Mouse (Mus musculus) liver, postnatal 0 days (tissue): ENCODE measurements around the gene Kcnj15. TPM values are rescaled to one million over a fixed set of nuclear protein-coding genes. Genes with fewer than 3 reads are reported as not detected.

ENCODE experiments used
- ATAC-seq: fragments of 200-750 bp; cut with Nextera tagmentation; 2 replicates; pipeline ENCODE4 v1.8.0; 2017; ENCODE audit warnings: mild to moderate bottlenecking, moderate library complexity
- DNase-seq: peaks from one replicate; pipeline ENCODE4 v3.0.0-alpha.2; 2016
- H3K27ac ChIP-seq: fragments of 300-500 bp; sonication (generic); 2 replicates; pipeline ENCODE4 v1.5.1; 2014; ENCODE audit warnings: antibody characterized with exemption, moderate library complexity, mild to moderate bottlenecking, low read depth
- H3K27me3 ChIP-seq: fragments of 300-500 bp; sonication (generic); 2 replicates; pipeline ENCODE4 v1.6.1; 2014; ENCODE audit warnings: low read length, control low read depth, mixed read lengths; ENCODE audit not compliant: insufficient read depth
- H3K36me3 ChIP-seq: fragments of 300-500 bp; sonication (generic); replicated peaks from 2 replicates; pipeline ENCODE4 v1.6.1; 2014; ENCODE audit warnings: mild to moderate bottlenecking, control low read depth, low read length, moderate library complexity, mixed read lengths; ENCODE audit not compliant: insufficient read depth
- H3K4me1 ChIP-seq: fragments of 300-500 bp; sonication (generic); 2 replicates; pipeline ENCODE4 v1.6.1; 2014; ENCODE audit warnings: antibody characterized with exemption, mild to moderate bottlenecking, control low read depth; ENCODE audit not compliant: insufficient read depth
- H3K4me2 ChIP-seq: fragments of 300-500 bp; sonication (generic); 2 replicates; pipeline ENCODE4 v1.6.1; 2014; ENCODE audit warnings: low read depth, mild to moderate bottlenecking, low read length, moderate library complexity, mixed read lengths
- H3K4me3 ChIP-seq: fragments of 300-500 bp; sonication (generic); 2 replicates; pipeline ENCODE4 v1.5.1; 2014; ENCODE audit warnings: low read depth, low read length
- H3K9ac ChIP-seq: fragments of 300-500 bp; sonication (generic); replicated peaks from 2 replicates; pipeline ENCODE4 v1.6.1; 2014; ENCODE audit warnings: mild to moderate bottlenecking, moderate library complexity
- H3K9me3 ChIP-seq: fragments of 300-500 bp; sonication (generic); 2 replicates; pipeline ENCODE4 v1.6.1; 2016; ENCODE audit warnings: mild to moderate bottlenecking, control low read depth, low read length, mixed read lengths
- CTCF ChIP-seq: sonication (generic); IDR thresholded peaks from 2 replicates; pipeline ENCODE4 v1.5.1; 2016; ENCODE audit warnings: antibody characterized with exemption, low read depth
- EP300 ChIP-seq: IDR thresholded peaks from 2 replicates; pipeline ENCODE4 v1.6.1; 2016; ENCODE audit warnings: antibody characterized with exemption, low read depth, mild to moderate bottlenecking
- WGBS: fragments of 180-500 bp; shearing (Covaris S2); extraction: QIAGEN DNeasy Blood & Tissue Kit; methylation state at CpG from one replicate; pipeline ENCODE4 v1.1.7; 2014; ENCODE audit not compliant: insufficient replicate concordance; 5-methylcytosine and 5-hydroxymethylcytosine counted together
- polyA plus RNA-seq: library from polyadenylated mRNA; unstranded; fragments of >200 nt; fragmentation: Nextera tagmentation; extraction: Ambion mirVana; gene quantifications from 2 replicates; pipeline ENCODE4 v1.2.1, GENCODE M21; 2015

Kcnj15 gene
- 0.07 and 0.25 TPM in 2 replicates for polyA plus RNA-seq

DNA sequence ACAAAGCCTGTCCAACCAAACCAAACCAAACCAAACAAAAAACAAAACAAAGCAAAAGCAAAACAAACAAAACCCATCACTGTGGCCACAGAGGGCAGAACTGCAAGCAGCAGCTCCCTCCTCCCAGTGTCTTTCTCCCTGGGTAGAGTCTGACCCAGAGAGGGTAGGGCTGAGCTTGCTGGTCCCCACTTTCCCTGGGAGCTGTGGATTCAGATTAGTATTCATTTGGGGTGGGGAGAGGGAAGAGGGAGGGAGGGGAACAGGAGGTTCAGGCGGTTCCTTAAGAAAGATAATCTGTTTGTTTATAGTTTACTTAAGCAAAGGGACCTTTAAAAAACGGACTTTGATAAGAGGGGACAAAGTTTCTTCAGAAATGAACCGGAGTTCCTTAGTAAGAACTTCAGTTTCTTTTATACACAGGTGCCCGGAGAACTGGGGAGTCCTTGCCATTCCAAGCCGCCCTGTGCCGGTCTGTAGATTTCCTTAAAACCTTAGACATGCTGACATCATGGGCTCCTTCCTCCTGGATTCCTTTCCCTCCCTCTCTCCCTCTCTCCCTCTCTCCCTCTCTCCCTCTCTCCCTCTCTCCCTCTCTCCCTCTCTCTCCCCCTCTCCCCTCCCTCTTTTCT lies at the start of gene Kcnj15:
Gene Kcnj15 (plus strand): TSS at position 293 of the 629 bp plus-strand sequence.
- Histone ChIP-seq H3K27me3 (no peaks in the 10 kb centered on the region), H3K4me3 (no peak within 1 kb of the TSS), H3K4me1 (no peaks in the 10 kb centered on the region), H3K4me2 (no peak within 1 kb of the TSS), H3K9ac (no peak within 1 kb of the TSS), H3K9me3 (no peaks in the 10 kb centered on the region), H3K27ac (no peak within 1 kb of the TSS), H3K36me3 (no peaks in the 10 kb centered on the region)
- ATAC-seq (no peak), DNase-seq (no peak)
- TF ChIP-seq EP300 (no peak), CTCF (no peak)
- 16% methylated on average over 6 of the region's 6 CpGs for WGBS

DNA sequence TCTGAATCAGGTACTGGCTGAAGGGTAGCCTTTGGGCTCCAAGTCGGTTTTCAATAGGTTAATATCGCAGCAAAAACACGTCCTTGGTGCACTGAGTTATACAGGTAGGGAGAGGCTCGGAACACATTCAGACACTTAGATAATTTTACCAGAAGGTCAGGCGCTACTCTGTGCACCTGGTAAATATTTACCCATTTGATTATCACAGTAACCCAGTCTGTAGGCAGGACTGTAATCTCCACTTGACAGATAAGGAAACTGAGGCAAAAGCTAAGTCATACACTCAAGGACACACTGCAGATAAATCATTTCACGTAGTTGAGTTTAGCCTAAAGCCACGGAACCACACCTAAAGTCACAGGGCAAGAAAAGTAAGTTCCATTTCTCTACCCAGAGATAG lies 49.1 kb upstream of the Kcnj15 start:
- WGBS: 52% methylated on average over 7 of the region's 7 CpGs
- H3K4me2 ChIP-seq: no peak overlapping the region
- H3K27me3 ChIP-seq: no peaks in the 10 kb centered on the region
- TF ChIP-seq CTCF (no peak), EP300 (no peak)
- ATAC-seq: no peak
- H3K36me3 ChIP-seq: no peaks in the 10 kb centered on the region
- no peak for DNase-seq
- no peak overlapping the region for H3K9ac ChIP-seq
- H3K4me3 ChIP-seq: no peak overlapping the region
- H3K27ac ChIP-seq: no peak overlapping the region
- no peaks in the 10 kb centered on the region for H3K4me1 ChIP-seq
- H3K9me3 ChIP-seq: no peaks in the 10 kb centered on the region

DNA sequence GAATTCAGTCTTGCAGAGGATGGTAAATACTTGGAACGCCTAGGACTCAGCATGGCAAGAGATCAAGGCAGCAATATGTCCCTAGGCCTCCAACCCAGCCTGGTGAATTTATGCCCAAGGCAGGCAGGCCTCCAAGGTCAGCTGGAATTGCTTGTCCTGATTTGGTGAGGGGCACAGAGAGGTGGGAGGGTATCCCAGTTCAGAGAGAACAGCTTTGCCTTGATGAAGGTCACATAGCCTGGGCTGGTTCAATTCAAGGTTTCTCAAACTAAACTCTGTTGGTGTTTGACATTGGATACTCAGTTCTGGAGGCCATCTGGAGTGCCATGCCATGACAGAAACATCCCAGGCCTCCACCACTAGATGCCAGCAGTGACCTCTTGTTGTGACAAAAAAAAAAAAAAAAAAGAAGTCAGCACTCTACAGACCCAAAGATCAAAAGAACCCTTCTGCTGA lies 48.3 kb upstream of the Kcnj15 start:
- H3K27me3 ChIP-seq: no peaks in the 10 kb centered on the region
- no peaks in the 10 kb centered on the region for H3K36me3 ChIP-seq
- no peak for TF ChIP-seq EP300
- peak; percentile 45 for TF ChIP-seq CTCF
- no peaks in the 10 kb centered on the region for H3K4me1 ChIP-seq
- WGBS: 50% methylated on average over 1 of the region's 1 CpGs
- H3K4me2 ChIP-seq: no peak overlapping the region
- no peak overlapping the region for H3K4me3 ChIP-seq
- H3K27ac ChIP-seq: no peak overlapping the region
- H3K9me3 ChIP-seq: no peaks in the 10 kb centered on the region
- ATAC-seq: no peak
- no peak overlapping the region for H3K9ac ChIP-seq
- DNase-seq: no peak

DNA sequence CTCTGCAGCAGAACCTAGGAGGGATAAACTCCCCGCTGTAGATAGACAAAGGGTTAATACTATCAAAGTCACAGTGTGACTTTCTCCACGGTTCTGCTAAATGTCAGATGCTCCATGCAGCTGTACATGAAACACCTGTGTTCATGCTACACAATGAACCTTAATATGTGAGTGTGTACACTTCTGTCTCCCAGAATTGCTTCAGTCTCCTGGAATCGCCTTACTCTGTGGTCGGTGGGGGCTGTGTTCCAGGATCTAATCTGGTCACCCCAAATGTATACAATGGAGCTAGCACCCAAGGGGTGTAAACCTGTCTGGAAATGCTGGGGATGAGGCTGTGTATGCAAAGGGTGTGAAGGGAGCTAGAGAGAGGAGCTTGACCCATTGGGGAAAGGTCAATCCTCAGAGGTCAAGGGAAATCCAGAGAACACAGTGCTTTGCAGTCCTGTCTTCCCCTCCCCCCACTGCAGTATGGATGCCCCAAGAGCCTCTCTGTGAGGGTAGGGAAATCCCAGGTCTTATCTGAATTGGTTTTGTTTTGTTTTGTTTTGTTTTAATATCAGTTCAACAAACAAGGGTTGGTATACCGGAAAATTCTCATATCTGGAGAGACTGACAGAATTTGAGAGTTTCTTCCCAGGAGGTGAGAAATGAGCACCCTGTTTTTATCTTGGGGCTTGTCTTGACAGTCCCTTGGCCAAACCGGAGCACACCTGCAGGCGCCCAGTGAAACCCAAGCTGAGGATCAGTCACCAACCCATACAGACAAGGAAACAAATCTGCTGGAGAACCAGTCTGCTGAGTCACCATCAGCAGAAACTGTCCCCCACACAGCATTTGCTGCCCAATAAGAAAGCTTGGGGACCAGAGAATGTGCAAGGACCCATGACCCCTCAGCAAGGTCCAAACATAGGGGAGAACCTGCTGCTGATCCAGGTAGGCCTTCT lies 42.8 kb upstream of the Kcnj15 start:
- Histone ChIP-seq H3K9ac (no peak overlapping the region), H3K36me3 (no peaks in the 10 kb centered on the region), H3K9me3 (no peaks in the 10 kb centered on the region), H3K27me3 (no peaks in the 10 kb centered on the region), H3K4me3 (no peak overlapping the region), H3K4me2 (no peak overlapping the region), H3K4me1 (no peaks in the 10 kb centered on the region), H3K27ac (no peak overlapping the region)
- TF ChIP-seq CTCF (no peak), EP300 (no peak)
- 63% methylated on average over 7 of the region's 7 CpGs for WGBS
- no peak for ATAC-seq
- DNase-seq: no peak

DNA sequence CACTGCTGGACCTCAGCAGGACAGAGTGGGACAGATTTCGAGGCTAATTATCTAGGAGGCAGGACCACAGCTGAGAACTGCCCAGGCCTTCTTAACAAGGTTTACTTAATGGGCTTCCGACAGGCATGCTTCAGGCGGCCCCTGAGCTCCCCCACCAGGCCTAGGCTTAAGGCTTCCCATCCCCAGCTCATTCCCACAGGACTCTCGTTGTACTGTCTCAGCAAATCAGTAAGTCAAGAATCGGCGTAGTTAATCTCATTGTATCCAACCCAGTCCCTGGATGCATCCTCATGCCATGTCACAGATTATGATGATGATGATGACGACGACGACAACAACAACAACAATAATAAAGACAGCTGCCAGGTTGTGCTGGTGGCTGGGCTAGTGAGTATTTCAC lies 41.6 kb upstream of the Kcnj15 start:
- H3K4me2 ChIP-seq: no peak overlapping the region
- no peak overlapping the region for H3K9ac ChIP-seq
- no peak overlapping the region for H3K27ac ChIP-seq
- H3K4me1 ChIP-seq: no peaks in the 10 kb centered on the region
- no peaks in the 10 kb centered on the region for H3K36me3 ChIP-seq
- H3K4me3 ChIP-seq: no peak overlapping the region
- 81% methylated on average over 9 of the region's 9 CpGs for WGBS
- ATAC-seq (no peak), DNase-seq (no peak)
- no peaks in the 10 kb centered on the region for H3K9me3 ChIP-seq
- no peaks in the 10 kb centered on the region for H3K27me3 ChIP-seq
- TF ChIP-seq CTCF (no peak), EP300 (no peak)

DNA sequence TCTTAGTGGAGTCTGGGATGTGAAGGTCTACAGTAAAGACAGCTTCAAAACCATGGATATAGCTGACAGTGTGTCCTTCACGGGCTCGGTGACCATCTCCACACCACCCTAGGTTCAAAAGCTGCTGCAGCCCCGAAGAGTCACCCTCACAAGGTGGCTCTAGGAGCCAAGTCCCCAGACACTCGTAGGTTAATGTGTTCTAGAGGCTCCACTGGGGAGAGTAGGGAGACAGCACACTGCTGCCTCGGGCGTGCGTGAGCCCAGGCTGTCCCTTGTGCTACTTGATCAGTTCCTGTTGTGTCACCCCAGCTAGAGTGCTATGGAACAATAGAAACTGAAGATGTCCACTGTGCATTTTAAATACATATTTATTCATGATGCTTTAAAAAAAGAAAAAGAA lies 41.0 kb upstream of the Kcnj15 start:
- Histone ChIP-seq H3K27ac (no peak overlapping the region), H3K36me3 (no peaks in the 10 kb centered on the region), H3K4me1 (no peaks in the 10 kb centered on the region), H3K27me3 (no peaks in the 10 kb centered on the region), H3K9ac (no peak overlapping the region), H3K9me3 (no peaks in the 10 kb centered on the region), H3K4me3 (no peak overlapping the region), H3K4me2 (no peak overlapping the region)
- ATAC-seq (no peak), DNase-seq (no peak)
- 69% methylated on average over 7 of the region's 7 CpGs for WGBS
- TF ChIP-seq EP300: no peak
- TF ChIP-seq CTCF: no peak
